Mouse (Mus musculus) layer of hippocampus, adult 9-11 months (tissue): Measurements from ENCODE around the gene AI413582.

Experiments used
- DNase-seq: peaks from one replicate; pipeline ENCODE4 v3.0.0; 2022

AI413582 gene

GRCm38 (mm10) chr17:27554062-27554960, 11.2 kb downstream of the AI413582 start:
- DNase-seq = no peak

GRCm38 (mm10) chr17:27552215-27553201, 13.0 kb downstream of the AI413582 start:
- no peak for DNase-seq

- no peak for DNase-seq
These were observed 14.1 kb downstream of the AI413582 start for GRCm38 (mm10) chr17:27551393-27551940.

- DNase-seq = no peak
These were observed 16.3 kb downstream of the AI413582 start for GRCm38 (mm10) chr17:27549234-27549633.

GRCm38 (mm10) chr17:27547253-27547868, 18.2 kb downstream of the AI413582 start:
- no peak for DNase-seq

GRCm38 (mm10) chr17:27546574-27547085, 18.9 kb downstream of the AI413582 start:
- DNase-seq = no peak

- DNase-seq = no peak
These were observed 19.6 kb downstream of the AI413582 start for GRCm38 (mm10) chr17:27545991-27546390.

- DNase-seq = peak; percentile 56
These were observed 21.0 kb downstream of the AI413582 start for GRCm38 (mm10) chr17:27544551-27544950.

GRCm38 (mm10) chr17:27541984-27542383, 23.6 kb downstream of the AI413582 start:
- no peak for DNase-seq

- DNase-seq = no peak
These were observed 24.3 kb downstream of the AI413582 start for GRCm38 (mm10) chr17:27541261-27541660.

- DNase-seq = peak; percentile 83
These were observed 30.8 kb downstream of the AI413582 start for GRCm38 (mm10) chr17:27534718-27535117.

GRCm38 (mm10) chr17:27533354-27533753, 32.2 kb downstream of the AI413582 start:
- no peak for DNase-seq

- DNase-seq = no peak
These were observed 33.5 kb downstream of the AI413582 start for GRCm38 (mm10) chr17:27532095-27532494.

GRCm38 (mm10) chr17:27528767-27529166, 36.8 kb downstream of the AI413582 start:
- no peak for DNase-seq

GRCm38 (mm10) chr17:27528030-27528429, 37.5 kb downstream of the AI413582 start:
- no peak for DNase-seq

- no peak for DNase-seq
These were observed 38.4 kb downstream of the AI413582 start for GRCm38 (mm10) chr17:27527188-27527587.

GRCm38 (mm10) chr17:27523121-27523520, 42.4 kb downstream of the AI413582 start:
- no peak for DNase-seq

- DNase-seq = no peak
These were observed 44.3 kb downstream of the AI413582 start, which contains the start of gene Grm4 for GRCm38 (mm10) chr17:27521303-27521702. TSS of gene Grm4 (minus strand) at chr17:27521403.

GRCm38 (mm10) chr17:27520557-27520956, 45.0 kb downstream of the AI413582 start:
- DNase-seq = peak; percentile 43

GRCm38 (mm10) chr17:27518700-27519595, 46.6 kb downstream of the AI413582 start:
- no peak for DNase-seq

GRCm38 (mm10) chr17:27518296-27518695, 47.3 kb downstream of the AI413582 start:
- no peak for DNase-seq
